Mouse (Mus musculus): ENCODE measurements around the gene Itga1. TPM values are rescaled to one million over a fixed set of nuclear protein-coding genes. Genes with fewer than 3 reads are reported as not detected.
A peak's percentile ranks its signal among the peaks of the same experiment; 100 is the strongest.

The Itga1 gene
- total RNA-seq, 2 experiments from 2014 or later, result 41.1 to 45.2 TPM

- DNase-seq (ENCODE audit: low spot score), result no peak
- intact Hi-C loops (cut with DNase I), result loop anchor here (5.0 kb wide), 2 partner anchors 113 to 122 kb away; no protein-coding TSS in a partner anchor
Measured at GRCm38 (mm10) chr13:115100381-115101177, 1.2 kb downstream of the Itga1 start.

DNA sequence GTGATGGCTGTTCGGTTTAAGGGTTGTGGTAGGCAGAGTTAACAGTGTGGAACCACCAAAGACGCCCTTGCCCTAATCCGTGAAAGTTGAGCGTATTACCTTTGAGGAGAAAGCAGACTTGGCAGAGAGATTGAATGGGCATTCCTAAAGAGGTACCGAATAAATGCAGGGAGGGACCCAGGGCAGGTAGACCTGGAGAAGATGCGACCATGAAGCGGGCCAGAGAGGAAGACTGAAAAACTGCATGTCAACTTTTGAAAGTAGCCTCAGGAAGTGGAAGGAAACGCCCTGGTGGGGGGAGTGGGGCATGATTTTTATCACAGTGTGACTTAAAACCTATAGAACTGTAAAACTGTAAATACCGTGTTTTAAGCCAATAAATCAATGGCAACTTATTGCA lies 2.4 kb downstream of the Itga1 start:
- DNase-seq (ENCODE audit: low spot score), result no peak
- intact Hi-C loops (cut with DNase I), result no loop called here

- no peak for DNase-seq (ENCODE audit: low spot score)
- intact Hi-C loops (cut with DNase I), result no loop called here
Measured at GRCm38 (mm10) chr13:115098227-115098626, 3.5 kb downstream of the Itga1 start.

DNA sequence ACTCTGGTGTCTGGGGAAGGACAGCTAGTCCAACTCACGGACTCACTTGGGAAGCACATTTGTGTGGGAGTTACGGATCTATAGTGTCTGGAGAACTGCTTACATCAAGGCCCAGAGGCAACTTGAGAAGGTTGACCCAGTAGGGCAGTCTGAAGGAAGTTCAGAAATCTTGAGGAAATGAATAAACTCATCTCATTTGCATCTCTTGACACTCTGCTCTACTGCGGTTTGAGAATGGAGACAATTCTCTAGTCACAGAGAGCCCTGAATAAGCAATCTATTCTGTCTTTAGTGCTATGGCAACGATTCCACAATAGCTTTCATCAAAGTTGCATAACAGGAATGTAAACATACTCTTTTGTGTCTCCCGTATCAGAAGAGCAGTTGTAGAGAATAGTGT lies 4.8 kb downstream of the Itga1 start:
- no peak for DNase-seq (ENCODE audit: low spot score)
- intact Hi-C loops (cut with DNase I), result no loop called here

- intact Hi-C loops (cut with DNase I), result no loop called here
- no peak for DNase-seq (ENCODE audit: low spot score)
Measured at GRCm38 (mm10) chr13:115096216-115096615, 5.5 kb downstream of the Itga1 start.

DNA sequence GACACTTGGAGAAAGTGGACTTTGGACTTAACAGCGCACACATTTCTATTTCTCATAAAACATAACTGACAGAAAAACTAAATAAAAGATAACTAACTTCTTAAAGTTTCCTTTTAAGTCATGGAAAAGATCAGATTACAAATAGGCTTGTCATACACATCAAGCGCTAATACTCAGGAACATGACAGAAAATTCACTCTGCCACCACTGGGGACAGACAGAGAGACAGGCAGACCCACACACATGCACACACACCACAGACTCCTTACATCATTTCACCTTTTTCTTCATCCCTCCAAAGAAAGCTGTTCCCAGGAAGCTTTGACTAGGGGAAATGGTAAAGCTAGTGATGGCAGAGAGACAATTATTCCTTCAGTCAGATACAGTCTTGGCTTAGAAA lies 6.4 kb downstream of the Itga1 start:
- intact Hi-C loops (cut with DNase I), result no loop called here

GRCm38 (mm10) chr13:115091511-115091910 lies 10.3 kb downstream of the Itga1 start:
- intact Hi-C loops (cut with DNase I), result no loop called here
- no peak for DNase-seq (ENCODE audit: low spot score)

More for the DNA sequence above, 6.4 kb downstream of the Itga1 start:
- DNase-seq (ENCODE audit: low spot score), result no peak

GRCm38 (mm10) chr13:115090977-115091445 lies 10.8 kb downstream of the Itga1 start:
- no peak for DNase-seq (ENCODE audit: low spot score)
- intact Hi-C loops (cut with DNase I), result no loop called here

DNA sequence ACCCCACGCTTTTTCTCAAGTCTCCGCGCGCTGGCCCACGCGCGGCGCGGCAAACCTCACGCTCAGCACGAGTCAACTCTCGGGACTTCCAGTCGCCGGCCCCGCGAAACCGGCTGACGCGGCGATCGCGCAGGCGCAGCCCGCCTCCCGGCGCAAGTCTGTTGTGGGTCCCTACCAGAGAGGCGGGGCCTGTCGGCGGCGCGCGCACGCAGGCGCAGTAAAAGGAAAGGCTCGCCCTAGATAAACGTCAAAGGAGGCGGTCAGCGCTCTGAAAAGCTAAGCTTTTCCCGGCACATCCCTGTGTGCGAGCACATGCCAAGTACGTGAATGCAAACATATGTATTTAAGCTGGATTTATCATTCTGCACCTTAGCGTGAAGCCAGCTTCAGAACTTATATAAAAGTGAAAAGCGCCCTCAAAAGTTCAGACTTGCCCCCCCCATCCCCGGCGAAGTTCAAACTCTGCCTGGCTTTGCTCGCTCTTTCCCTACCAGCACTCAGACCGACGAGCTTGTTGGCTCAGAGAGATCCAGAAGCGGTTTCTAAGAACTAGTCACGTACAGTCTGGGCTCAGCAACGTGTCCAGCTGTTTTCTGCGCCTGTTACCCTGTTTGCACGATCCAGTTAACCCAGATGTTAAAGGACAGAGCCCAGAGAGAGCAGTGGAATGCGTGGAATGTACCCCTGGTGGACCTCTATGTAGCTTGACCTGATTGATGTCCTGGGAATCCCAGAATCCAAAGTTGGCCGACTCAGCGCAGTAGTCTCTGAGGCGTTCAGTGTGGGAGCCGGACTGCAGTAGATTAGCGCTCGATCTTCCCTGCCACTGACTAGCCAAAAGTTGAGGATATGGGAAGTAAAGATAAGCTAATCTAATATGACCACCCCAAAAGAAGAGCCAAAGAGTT lies 11.4 kb downstream of the Itga1 start, which contains the start of gene Pelo:
TSS of gene Pelo (minus strand) at position 118 of the 908 bp plus-strand sequence.
- peak; percentile 94 for DNase-seq (ENCODE audit: low spot score)
- intact Hi-C loops (cut with DNase I), result no loop called here

DNA sequence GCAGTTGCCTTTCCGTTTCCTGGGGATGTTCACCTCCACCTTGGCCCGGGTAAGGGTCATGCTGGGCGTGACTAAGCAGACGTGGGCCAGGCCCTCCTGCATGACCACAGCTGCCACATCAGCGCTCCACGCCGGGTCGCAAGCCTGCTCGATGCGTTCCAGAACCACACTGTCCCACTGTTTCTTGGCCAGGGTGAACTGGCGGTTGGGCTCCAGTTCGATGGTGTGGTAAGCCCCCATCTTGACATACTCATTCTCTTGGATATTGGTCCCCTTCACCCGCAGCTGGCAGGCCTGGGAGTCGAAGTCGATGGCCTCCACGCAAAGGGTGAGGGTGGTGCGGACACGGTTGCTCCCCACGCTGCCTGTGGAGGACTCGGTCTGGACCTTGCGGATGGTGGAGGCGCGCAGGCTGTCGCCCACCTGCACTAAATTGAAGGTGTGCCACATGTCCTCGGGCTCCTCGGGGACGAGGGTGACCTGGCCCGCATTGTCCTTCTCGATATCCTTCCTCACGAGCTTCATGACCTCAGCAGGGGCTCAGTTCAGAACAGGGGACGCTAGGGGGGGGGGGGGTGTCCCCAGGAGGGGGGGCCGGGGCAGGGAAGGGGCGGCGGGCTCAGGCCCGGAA lies 12.3 kb downstream of the Itga1 start:
- intact Hi-C loops (cut with DNase I), result no loop called here
- peak; percentile 10 for DNase-seq (ENCODE audit: low spot score)

DNA sequence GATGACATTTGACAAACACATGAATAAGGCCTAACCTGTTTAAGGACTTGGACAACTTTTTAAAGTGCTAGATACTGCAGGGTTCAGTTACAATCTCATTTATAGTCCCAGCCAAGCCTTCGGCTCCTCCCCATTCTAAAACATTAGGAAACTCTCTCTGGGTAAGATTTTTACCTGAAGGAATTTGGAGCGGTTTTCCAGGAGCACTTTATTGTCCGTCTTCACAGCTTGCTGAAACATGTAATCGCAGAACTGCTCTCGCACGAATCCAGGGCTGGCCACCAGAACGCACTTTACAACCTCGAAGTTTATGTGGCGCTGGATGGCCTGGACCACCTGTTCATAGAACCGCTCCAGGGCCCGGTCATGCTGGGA lies 12.8 kb downstream of the Itga1 start:
- intact Hi-C loops (cut with DNase I), result no loop called here
- DNase-seq (ENCODE audit: low spot score), result no peak

DNA sequence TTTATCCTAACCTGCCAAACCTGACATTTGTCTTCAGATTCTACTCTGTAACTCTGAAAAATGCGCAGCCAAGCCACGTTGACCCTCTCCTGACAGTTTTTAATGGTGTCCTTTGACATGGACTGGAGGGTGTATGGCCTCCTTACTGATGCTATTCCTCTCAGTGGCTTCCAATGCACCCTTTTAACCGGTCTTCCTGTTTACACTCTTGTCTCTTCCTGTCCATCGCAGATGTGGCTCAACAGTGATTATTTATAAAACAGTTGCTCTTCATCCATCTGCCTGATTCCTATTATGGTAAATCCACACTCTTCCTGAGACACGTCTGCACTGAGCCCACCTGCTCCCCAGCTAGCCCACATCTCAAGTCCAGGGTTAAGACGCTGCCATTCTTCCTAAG lies 15.8 kb downstream of the Itga1 start:
- intact Hi-C loops (cut with DNase I), result no loop called here

DNA sequence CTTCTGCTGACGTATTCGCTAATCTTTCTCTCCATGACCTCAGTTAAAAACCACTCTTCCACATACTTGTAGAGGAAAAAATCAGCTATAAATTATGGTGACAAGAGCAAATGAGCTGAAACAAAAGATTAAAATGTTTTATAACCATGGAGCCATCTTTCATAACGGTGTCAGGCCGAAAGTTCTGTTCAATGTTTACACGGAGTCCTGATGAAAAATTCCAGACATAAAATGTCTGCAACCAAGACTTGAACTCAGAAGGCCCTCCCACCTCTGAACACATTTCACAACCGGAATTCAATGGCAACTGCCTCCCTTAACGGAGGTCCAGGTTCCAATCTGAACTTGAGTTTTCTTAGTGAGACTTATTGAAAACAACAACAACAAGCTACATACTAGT lies 19.4 kb downstream of the Itga1 start:
- intact Hi-C loops (cut with DNase I), result no loop called here
- DNase-seq (ENCODE audit: low spot score), result no peak

More for the DNA sequence above, 15.8 kb downstream of the Itga1 start:
- DNase-seq (ENCODE audit: low spot score), result no peak

DNA sequence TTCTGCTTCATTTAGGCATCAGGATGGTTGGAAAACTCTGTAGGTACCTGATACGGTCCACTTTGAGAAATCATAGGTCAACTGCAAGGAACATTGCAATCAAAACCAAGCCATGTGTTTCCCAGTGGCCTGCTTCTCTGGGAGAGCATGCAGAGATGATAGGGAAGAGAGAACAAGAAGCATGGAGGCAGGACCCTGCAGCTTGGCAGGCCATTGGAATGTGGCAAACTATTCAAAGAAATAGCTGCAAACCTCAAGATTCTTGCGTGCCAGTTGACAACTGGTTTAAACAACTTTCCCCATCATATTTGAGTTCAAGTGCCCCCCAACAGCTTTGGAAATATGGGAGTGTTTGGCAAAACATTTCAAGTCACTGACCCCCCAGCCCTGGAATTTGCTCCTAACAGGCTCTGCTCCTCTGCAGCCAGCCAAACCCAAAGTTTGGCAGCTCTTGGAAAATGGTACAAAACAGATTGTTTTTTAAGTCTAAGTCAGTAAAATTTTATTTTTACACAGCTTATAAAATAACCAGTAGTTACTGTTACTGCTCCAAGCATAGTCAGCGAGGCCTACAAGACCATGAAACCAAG lies 21.7 kb downstream of the Itga1 start:
- intact Hi-C loops (cut with DNase I), result no loop called here
- DNase-seq (ENCODE audit: low spot score), result no peak

- DNase-seq (ENCODE audit: low spot score), result no peak
- intact Hi-C loops (cut with DNase I), result no loop called here
Measured at GRCm38 (mm10) chr13:115078997-115079685, 22.6 kb downstream of the Itga1 start.

DNA sequence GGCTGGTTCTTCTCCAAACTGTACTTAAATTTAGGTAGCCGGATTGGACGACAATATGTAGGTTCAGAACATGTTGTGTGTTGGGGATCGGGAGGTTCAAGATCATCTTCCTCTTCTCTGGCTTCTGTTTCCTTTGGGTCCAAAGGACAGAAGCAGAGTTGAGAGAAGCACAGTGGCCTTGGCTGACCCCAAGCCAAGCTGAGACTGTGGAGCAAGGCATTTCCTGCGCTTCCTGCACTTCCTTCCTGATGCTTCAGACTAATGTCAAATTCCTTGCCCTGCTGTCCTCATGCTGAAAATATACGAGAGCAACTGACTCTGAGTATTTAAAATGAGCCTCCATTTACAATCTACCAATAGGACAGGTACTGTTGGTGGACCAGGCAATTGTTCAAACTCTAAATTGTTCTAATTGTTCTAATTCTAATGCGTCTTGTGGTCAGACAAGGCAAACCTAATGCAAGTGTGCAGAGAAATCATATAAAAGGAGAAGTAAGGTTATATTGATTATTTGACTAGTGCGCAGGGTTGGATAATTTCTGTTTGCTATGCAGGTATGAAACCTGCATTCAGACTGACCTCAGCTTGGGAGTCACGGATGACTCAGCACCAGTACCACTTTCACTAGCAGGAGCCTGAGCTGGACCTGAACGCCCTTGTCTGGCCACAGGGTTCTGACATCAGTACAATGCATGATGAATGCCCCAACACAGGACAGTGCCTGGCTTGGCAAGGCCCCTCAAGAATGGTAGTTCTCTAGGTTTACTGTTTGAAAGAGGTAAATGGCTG lies 24.2 kb downstream of the Itga1 start:
- intact Hi-C loops (cut with DNase I), result no loop called here
- DNase-seq (ENCODE audit: low spot score), result no peak

- no peak for DNase-seq (ENCODE audit: low spot score)
- intact Hi-C loops (cut with DNase I), result no loop called here
Measured at GRCm38 (mm10) chr13:115072386-115072785, 29.4 kb downstream of the Itga1 start.

DNA sequence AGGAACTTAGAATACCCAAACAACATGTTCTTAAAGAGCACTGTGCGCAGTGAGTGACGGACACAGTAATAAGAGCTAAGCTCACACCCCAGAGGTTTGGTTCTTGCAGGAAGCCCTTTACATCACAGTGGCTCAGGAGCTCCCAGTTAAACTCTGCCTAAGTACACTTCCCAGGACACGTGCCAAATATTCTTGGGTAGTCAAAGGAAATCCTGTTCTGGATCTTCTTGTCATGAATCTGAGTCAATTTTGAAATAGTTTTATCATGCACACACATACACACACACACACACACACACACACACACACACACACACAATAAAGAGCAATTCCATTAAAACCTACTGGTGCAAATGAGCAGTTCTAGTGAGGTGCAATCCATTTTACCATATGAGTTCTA lies 30.3 kb downstream of the Itga1 start:
- no peak for DNase-seq (ENCODE audit: low spot score)
- intact Hi-C loops (cut with DNase I), result no loop called here

GRCm38 (mm10) chr13:115067968-115068330 lies 33.8 kb downstream of the Itga1 start:
- intact Hi-C loops (cut with DNase I), result no loop called here
- no peak for DNase-seq (ENCODE audit: low spot score)
